Mouse (Mus musculus): ENCODE data around the gene Slc45a3. TPM values are rescaled to one million over a fixed set of nuclear protein-coding genes. Genes with fewer than 3 reads are reported as not detected.

The Slc45a3 gene
- polyA plus RNA-seq (2017; shearing (Covaris generic)): not detected

DNA sequence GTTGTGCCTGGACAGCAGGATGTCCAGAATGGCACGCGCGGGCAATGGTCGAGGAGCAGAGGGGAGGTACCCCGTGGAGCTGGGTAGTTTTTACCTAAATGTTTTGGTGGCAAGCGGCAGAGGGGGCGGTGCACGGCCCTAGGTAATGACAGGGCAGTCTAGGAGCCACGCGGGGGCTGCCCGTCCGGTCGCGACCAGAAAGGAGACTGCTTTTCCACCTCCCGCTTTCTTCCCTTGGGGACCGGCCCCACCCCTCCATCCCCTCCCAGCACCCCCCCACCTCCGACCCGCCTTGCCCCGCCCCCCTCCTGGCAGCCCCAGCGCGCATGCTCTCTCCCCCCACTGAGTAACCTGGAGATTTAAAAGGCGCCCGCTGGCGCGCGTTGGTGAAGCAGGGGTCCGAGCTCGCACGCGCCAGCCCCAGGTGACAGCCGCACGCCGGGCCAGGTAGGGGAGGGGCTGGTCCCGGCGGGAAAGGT, at the start of gene Slc45a3:
Gene Slc45a3, plus strand, starts transcription at position 362 of the 479 bp plus-strand sequence.
- no peak for ATAC-seq

DNA sequence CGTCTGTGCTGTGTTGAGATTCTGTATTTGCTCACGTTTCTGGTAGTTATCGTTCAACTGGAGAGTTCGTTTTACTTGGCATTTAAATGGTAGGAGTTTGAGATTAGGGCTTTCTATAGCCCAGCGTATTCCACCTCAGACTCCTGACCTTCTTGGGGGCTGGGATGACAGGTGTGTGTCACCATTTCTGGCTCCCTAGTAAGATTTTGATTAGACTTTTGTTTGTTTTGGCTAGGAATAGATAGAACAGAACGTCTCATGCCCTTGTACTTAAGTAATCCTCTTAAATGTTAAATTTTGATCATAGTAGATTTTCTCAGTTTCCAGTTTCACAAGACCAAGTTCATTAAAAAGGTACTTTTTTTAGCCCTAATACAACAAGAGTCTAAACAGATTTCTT, 45.1 kb upstream of the Slc45a3 start:
- no peak for ATAC-seq

DNA sequence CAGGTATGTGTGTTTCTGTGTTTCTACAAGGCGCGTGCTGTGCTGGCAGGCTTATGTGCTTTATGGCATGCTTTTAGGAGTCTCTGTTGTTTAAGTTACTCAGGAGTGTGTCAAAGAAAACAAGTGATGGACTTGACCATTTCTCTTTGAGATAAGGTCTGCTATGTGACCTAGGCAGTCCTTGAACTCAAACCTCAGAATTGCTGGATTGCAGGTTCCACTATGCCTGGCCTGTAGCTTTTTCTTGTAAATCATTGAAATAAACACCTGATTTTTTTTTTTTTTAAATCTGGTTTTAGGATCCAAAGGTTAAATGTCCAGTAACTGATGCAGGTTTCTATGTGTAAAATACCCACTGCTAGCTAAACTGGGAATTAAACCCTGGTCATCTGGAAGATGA, 43.7 kb upstream of the Slc45a3 start:
- ATAC-seq: no peak

DNA sequence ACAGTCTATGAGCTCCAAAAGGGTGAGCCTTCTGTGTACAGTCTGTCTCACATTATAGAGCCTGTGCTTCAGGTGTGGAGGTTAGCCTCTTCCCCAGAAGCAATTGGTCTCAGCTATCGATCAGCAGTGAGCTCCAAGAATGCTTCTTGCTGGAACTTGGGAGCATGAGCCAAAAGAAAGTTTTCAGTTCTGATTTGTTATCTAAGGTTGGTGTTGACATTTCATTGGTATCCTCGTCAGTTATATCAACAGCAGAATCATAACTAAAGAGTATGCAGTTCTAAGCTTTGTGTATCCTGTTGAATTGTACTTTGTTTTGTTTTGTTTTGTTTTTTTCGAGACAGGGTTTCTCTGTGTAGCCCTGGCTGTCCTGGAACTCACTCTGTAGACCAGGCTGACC, 40.7 kb upstream of the Slc45a3 start:
- no peak for ATAC-seq

DNA sequence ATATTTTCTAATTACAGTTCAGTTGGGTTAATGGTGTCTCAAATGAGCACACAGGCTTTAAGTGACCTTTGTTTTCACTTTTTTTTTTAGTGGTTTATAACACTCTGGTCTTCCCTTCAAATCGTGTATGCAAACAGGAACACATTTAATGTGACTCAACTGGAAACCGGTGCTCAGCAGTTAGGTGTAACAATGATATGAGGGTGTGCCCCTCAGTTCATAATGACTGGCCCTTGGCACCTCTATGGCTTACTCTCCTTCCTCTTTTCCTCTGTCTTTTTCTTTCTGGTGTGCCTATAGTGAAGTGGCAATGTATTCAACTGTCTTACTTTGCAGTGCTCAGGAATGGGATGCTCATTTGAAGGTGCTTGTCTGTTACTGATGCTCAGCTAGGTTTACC, 29.3 kb upstream of the Slc45a3 start:
- ATAC-seq: no peak

DNA sequence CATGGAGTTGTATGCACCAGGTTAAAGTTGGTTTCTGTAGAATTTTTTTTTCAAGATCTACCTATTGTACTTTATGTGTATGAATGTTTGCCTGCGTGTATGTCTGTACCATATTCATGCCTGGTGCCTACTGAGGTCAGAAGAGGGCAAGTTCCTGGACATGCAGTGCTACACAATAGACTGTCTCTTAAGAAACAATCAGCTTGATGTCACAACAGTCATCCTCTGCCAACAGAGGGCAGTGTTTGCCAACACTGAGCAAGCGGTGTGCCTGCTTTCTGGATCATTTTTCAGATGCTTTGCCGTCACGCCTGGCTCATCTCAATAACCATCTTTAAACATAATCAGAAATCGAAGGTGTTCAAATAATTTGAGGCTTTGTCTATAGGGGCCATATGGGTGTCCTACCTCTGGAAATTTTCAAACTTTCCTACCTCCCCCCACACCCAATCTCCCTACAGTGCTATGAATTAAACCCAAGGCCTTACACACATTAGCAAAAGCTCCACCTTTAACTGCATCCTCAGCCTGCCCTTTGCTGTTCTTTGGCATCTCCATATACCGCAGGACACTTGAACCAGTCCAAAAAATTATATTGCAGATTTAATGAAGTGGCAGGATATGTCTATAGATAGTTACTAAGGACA, 25.0 kb upstream of the Slc45a3 start:
- no peak for ATAC-seq

DNA sequence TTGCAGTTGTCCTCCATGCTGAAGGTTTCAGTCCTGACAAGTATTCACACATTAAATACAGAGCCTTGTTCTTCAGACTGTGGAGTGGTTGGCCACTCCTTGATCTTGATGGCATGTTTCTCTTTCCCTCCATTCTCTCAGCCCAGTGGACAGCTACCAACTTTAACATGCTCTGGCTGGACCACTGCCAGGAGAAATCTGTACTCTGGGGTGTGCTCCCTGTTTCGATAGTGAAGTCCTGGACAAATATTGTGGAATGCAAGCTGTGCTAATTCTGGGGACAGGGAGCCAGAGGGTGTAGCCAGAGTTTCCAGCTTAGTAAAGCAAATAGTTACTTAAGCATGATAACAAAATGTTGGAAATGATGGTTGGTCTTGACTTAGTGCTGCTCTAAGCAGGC, 24.0 kb upstream of the Slc45a3 start:
- ATAC-seq: no peak

DNA sequence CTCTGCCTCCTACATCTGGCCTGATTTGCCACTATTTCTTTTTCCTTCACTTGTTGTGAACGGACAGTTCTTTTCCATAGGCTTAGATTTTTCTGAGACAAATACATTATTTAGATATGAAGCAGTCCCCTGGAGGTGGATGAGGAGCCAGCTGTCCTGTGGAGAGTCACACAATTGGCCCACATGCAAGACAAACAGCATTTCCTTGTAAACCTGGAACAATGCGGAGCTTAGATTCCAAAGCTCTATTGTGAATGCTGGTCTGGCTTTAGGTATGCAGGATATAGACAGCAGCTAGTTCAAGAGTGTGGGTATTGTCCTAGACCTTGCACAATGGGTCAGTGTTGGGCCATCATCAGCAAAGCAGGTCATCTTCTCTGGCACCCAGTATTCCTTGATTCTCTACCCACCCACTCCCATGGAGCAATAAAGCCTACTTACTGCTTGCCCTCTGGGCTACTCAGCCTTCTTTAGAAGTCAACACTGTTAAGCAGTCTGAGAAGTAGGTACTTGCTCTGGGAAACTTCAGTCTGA, 22.0 kb upstream of the Slc45a3 start:
- ATAC-seq: no peak

DNA sequence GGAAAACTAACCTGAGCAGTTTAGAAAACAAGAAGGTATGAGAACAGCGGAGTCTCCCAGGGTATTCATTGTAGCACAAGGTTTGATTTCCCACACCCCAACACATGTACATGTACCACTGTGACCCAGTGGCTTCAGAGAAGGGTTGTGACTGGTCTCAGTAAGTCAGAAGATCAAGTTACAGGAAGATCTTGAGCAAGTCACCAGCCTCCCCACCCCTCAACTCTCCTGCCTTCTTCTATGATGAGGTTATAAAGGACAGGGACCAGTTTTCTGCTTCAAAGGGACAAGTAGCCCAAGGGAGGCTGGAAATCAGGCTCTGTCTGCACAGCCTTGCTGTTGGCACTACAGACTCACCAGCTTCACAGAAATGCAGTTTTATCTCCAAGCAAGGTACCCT, 21.3 kb upstream of the Slc45a3 start:
- ATAC-seq: no peak

DNA sequence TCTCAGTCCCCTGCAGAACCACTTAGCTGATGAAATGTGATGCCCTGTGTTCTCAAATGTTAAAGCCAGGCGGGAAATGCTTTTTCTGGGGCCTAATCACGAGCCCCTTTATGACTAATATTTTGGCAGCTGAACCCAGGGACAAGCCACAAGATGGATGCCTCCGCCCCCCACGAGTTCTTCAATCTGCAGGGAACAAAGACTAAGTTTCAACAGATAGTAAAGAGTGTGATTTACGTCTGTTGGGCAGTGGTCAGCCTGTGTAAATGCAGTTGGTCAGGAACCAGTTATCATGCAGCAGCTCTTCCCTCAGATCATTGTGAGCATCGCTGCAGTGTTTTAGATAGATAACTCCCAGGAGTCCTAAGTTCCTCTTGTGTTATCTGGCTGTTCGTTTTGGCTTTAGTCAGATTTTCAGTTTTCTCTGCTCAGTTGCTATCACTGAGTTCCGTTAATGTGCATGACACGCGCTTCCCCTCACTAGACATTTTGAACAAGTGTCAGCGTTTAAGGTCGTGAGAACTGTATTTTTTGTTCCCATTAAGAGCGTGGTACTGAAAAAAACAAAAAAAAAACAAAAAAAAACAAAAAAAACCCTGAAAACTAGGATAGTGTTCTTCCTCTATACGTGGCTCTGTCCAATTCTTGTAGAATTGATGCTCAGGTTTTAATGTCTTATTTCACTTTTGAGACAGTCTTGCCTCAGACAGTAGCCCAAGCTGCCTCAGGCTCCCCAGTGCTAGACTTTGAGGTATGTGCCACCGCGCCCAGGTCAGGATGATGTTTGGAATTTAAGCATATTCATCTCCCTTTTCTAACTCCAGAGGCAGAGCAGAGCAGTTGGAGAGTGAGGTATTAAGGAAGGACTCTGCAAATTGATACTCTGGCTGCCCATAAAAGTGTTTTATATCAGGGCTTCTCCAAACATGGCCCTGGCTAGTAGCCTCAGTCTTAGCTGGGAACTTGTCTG, 19.9 kb upstream of the Slc45a3 start:
- ATAC-seq: no peak

DNA sequence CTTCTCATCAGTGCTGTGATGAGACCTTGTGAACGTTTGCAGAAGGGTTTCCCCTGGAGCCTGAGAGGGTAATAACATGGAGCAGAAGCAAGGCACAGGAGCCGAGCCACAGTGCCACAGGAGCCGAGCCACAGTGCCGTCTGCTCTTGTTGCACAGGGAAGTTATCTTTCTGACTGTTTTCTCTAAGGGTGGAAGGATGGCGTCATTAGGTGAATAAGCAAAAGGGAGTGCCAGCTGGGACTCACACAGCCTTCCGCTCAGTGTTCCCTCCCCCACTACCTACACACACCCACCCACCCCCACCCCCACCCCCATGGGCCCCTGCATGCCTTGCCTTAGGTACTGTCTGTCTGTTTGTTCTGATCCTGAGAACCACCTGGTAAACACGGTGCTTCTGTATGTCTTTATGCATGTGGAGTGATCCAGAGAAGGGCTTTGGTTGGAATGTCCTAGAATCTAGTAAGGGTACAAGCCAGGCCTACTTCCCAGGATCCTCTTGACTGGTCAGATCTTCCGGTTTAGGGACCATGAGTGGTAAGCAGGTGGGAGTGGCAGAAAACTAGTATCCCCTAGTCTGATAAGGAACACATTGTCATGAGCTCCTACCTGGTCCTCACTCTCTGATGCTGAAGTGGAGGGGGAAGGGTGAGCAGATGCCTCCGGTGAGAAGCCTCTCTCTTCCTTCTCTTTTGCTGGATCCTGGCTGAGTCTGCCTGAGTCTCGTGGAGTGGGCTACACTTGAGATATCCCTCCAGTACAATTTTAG, 16.9 kb upstream of the Slc45a3 start:
- ATAC-seq: no peak

DNA sequence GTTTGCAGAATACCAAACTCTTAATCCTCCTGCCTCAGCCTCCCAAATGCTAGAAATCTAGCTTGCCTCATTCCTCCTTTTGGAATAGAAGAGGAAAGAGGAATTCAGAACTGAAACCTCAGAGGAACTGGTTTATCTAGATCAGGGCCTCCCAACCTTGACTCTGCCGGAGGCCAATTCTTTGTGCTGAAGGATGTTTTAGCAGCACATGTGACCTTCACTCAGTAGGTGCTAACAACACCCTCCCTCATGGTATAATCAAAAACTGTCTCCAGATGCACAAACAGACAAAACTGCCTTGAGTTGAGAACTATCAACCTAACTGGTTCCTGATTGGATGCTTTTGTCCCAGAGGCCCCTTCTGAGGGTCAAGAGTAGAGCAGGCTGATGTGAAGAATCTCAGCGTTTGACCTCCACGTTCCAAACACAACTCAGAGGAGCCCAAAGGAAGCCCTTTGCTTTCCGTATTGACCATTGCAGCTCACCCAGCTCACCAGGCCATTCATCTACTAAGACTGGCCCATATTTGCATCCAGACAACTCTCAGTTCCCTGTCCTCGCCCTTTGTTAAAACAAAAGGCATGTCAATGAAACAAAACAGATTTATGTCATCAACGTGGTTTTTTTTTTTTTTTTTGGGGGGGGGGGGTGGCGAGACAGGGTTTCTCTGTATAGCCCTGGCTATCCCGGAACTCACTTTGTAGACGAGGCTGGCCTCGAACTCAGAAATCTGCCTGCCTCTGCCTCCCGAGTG, 16.1 kb upstream of the Slc45a3 start:
- no peak for ATAC-seq

DNA sequence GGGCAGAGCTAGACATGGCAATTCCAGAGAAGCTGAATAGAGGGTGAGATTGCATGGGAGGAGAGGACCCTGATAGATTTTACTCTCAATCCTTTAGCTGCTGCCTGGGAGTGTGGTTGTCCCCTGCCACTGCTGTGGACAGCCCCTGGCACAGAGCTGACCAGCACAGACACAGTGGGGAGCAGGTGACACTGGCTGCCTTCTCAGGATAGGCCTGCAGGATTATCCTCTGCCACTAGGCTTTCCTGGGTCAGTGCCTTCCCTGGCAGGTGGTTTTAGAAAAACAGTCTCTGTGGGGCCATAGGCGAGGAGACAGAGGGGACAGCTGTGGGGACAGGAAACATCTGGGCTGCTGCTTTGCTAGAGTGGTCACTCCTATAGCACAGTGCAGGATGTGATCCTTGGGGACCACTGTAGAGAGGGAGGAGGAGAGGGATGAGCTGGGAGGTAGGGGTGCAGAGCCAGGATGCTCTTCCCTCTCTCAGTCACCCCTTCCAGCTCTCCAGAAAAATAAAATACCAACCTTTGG, 14.7 kb upstream of the Slc45a3 start:
- no peak for ATAC-seq

DNA sequence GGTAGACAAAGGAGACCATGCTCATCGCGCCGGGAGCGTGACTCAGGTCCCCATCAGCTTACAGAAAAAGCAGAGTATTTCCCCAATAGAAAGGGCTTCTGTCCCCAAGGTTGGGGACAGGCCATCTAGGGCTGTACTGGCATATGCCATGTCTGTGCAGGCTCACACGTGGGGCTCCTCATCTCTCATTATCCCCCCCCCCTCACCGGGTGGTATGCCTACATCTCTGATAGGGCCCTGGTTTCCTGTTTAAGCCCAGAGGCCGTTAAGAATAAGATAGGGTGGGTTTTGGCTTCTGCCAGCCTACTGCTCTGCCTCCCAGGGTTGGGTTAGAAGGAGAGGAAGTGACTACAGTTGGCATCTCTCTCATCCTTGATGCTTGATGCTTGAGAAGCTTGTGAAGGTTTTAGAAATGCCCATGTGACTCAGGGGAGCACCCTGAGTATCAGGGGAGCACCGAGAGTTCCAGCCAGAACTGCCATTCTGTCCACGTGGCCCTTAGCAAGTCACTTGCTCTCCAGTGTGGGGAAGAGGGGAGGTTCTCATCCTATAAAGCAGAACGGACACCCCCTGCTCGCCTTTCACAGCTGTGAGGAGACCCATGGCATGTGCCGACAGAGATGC, 8.4 kb upstream of the Slc45a3 start:
- no peak for ATAC-seq

DNA sequence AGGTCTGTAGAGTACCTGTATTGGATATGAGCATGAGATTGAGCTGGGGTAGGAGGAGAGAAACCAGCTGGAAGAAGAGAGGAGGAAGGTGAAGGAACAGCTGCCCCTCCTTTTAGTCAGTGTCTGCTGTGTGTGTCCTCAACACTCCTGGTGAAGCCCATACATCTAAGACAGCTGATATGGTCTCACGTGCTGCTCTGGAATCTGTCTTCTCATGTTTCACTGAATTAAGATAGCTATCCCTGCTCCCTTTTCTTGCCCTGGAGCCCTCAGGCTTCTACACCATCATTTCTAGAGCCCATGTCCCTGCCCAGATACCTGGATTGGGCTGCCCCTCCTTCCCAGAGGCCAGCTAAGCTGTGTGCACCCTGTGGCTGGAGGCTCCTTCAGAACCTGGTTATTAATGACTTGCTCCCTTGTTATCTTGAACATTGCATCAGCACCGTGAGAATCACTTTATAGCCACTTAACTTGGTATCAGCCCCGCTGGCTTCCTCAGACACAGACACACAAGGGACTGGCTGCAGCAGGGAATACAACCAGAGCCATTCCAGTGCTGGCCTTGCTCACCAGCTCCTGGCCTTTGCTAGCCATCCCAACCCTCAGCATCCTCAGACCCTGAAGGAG, 7.5 kb upstream of the Slc45a3 start:
- ATAC-seq: no peak

DNA sequence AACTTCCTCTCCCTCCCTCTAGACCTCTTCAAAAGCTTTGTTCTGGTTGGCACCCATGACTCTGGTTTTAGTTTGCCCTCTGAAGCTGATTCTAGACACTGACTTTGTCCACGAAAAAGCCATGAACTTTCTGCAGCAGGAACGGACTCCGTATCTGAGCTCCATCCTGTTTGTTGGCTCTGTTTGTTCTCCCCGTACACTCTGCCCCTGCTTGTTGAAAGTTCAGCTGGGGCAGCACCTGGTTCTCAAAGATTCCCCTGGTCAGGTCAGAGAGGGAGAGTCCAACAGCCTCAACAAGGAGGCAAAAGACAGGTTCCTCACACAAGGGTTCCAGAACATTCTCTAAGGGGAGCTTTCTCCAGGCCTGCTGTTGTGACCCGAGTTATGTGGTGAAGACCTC, 5.4 kb upstream of the Slc45a3 start:
- no peak for ATAC-seq

DNA sequence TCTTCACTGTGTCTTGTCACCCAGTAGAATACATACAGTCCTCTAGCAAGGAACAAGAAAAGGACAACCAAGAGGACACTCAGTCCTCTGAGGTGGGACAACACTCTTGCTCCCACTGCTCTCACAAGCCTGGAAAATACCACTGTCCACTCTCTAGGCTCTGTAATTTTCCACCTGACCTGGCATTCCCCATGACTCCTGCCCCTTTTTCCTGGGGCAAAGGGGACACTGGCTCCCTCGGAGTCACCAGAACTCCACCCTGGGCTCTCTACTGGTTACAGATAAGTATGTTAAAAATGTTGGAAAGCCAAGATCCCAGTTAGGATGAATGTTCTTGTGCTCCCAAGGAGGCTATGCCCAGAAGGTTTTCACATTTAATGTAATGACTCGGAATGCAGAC, 1.8 kb upstream of the Slc45a3 start:
- ATAC-seq: no peak

DNA sequence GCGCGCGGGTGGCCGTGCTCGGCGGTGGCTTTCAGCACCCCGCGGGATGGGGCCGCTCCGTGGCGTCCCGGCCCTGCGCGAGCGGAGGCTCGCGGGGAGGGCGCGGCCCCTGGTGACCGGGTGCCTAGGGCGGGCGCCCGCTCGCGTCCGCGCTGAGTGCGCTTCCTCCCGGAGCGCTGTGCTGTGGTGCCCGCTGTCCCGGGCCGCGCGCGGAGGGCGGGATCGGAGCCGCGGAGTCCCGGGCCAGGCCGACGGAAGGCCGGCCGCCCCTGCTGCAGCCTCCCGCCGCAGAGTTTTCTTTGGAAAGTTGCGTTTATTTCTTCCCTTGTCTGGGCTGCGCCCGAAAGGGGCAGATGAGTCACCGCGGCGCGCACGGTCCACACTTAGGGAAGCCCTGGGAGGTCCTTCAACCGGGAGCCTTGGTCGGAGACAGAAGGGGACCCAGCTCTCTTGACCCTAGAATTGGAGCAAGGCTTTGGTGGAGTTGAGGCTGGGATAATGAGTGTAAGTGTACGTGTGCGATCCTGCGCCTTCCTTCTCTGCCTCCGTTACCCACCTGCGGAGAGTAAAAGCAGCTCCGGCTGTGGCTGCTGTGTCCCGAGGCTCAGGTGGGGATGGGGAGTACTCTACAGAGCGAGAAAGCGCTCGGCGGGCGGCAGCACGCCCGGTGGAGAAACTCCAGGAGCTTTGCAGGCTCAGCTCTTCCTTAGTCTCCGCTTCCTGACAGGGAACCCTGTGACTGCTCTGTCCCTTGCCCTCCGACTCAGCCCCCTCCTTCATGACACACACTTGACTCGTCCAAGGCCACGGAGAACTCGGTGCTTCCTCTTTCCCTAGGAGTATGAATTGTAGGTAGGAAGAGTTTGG, 551 bp downstream of the Slc45a3 start:
- no peak for ATAC-seq

DNA sequence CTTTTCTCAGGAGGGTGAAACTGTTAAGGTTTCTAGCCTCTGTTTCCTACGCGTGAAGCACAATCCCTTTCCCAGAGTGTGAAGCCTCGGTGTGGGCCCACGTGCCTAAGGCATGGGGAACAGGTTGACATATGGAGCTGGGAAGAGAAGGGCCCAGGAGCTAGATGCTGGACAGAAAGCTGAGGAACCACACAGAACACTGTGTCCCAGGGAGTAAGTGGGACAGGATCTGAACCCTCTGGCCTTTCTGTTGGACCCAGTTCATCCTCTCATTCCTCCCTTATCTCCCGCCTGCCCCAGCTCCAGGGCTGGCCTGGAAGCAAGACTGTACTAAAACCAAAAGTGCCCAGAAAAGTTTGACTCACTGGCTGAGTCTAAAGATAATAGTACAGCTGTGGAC, 1.3 kb downstream of the Slc45a3 start:
- no peak for ATAC-seq

DNA sequence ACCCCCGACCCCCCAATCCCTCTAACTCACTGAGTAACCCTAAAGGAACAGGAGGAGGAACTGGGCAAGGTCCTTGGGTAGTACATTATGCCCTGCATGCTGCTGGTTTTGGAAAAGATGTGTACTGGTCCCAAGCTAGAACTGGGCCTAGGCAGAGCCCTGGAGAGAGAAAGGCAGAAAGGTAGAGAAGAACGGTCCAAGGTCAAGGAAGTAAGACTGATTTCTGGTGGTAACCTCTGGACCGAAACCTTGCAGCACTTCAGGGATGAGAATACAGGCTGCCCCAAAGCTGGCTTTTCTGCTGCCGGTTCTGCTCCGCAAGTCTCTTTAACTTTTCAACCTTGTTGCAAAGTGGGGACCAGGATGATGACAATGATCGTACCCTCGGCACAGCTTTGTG, 1.8 kb downstream of the Slc45a3 start:
- ATAC-seq: no peak
